9 mouse cellular contexts compared by ENCODE assay signal in genomic region chr19:3832851-3833353, GRCm38 (mm10). TPM values are rescaled to one million over a fixed set of nuclear protein-coding genes. Genes with fewer than 3 reads are reported as not detected.
DNase-seq lines count a peak whose midpoint lies in the region; ATAC-seq and TF ChIP-seq lines count a peak whose summit lies in the region.
"Had no signal": no experiment of that assay in that cellular context is flagged by ENCODE, and none has a peak within 500 bp of the region (broad histone marks: within the 10 kb centered on the region; RNA-seq: fewer than 3 reads in every experiment).

No protein-coding gene starts in this region.

- no peak overlapping the region for H3K9ac ChIP-seq in midbrain, embryonic 15.5 days
- H3K9ac ChIP-seq: limb, embryonic 15.5 days had no signal

- peak; percentile 72 for ATAC-seq in monocyte, adult 5-6 weeks (replicated peaks; ENCODE audit: insufficient number of reproducible peaks, low FRiP score, low TSS enrichment, poor library complexity, severe bottlenecking)
- ATAC-seq in midbrain, embryonic 15.5 days (replicated peaks): no peak

- no peaks in the 10 kb centered on the region for H3K9me3 ChIP-seq in midbrain, embryonic 15.5 days
- H3K9me3 ChIP-seq: limb, embryonic 15.5 days had no signal

- intact Hi-C loops in left cerebral cortex, adult 2 months (cut with DNase I): no loop called here

- DNase-seq in 3134 (ENCODE audit: extremely low read depth, insufficient read length, low spot score): peak; percentile 78
- DNase-seq in adrenal gland, adult 8-10 months: peak; percentile 58
- peak; percentile 28 for DNase-seq in heart, adult 8-10 months (ENCODE audit: low spot score)
- peak; percentile 89 to 95 for DNase-seq in kidney, postnatal 25 days
- no peak for DNase-seq in gastrocnemius, postnatal 4 days (ENCODE audit: low spot score in 2 of 2)
- DNase-seq in left cerebral cortex, adult 2 months (ENCODE audit: extremely low spot score in 1 of 2, low spot score in 2 of 2): no peak

- WGBS in midbrain, embryonic 15.5 days: 77% methylated on average over 4 of the region's 4 CpGs

- H3K27ac ChIP-seq in midbrain, embryonic 15.5 days: no peak overlapping the region
- H3K27ac ChIP-seq in left cerebral cortex, adult 2 months: no peak overlapping the region
- H3K27ac ChIP-seq: limb, embryonic 15.5 days had no signal

- no peak for TF ChIP-seq CTCF in left cerebral cortex, adult 2 months (IDR thresholded peaks at IDR 0.05)

- no peaks in the 10 kb centered on the region for H3K36me3 ChIP-seq in midbrain, embryonic 15.5 days (replicated peaks)
- H3K36me3 ChIP-seq: limb, embryonic 15.5 days had no signal

- no peak overlapping the region for H3K4me2 ChIP-seq in midbrain, embryonic 15.5 days
- H3K4me2 ChIP-seq: limb, embryonic 15.5 days had no signal

- H3K27me3 ChIP-seq in midbrain, embryonic 15.5 days (replicated peaks): no peaks in the 10 kb centered on the region
- H3K27me3 ChIP-seq: limb, embryonic 15.5 days had no signal

- H3K4me1 ChIP-seq in midbrain, embryonic 15.5 days: no peaks in the 10 kb centered on the region
- H3K4me1 ChIP-seq: limb, embryonic 15.5 days had no signal

- no peak overlapping the region for H3K4me3 ChIP-seq in midbrain, embryonic 15.5 days
- no peak overlapping the region for H3K4me3 ChIP-seq in left cerebral cortex, adult 2 months
- H3K4me3 ChIP-seq: limb, embryonic 15.5 days had no signal

RNA-seq across cellular contexts. Expression of gene Chka, which starts 18.7 kb away (rescaled TPM):
- total RNA-seq in adrenal gland, adult 8-10 months (2022): 100 to 1,000 TPM in 1 of 4 experiments, 10 to 100 TPM in 3; 69.8 to 329 (median 93.5) TPM
- total RNA-seq in heart, adult 8-10 months (2022): 10 to 100 TPM in 1 of 4 experiments, 1 to 10 TPM in 3; 8.3 to 10.4 (median 8.7) TPM
- 34.8 to 59.4 TPM (median 42.0 TPM) in 3 replicates for total RNA-seq in monocyte, adult 5-6 weeks (2017)
- 65.6 and 66.3 TPM in 2 replicates for polyA plus RNA-seq in midbrain, embryonic 15.5 days (2015; fragmentation: Nextera tagmentation; extraction: Ambion mirVana)
- total RNA-seq in gastrocnemius, postnatal 4 days (2021): 10 to 100 TPM; 13.6 to 14.9 TPM
- total RNA-seq in left cerebral cortex, adult 2 months (2021): 100 to 1,000 TPM in 1 of 2 experiments, 10 to 100 TPM in 1; 96.7 to 120 TPM

Comparison
In these comparisons a context has a peak if more than half of its experiments do, and no peak if none do; other contexts are left out.
1. DNase-seq: peak in 3134 (single experiment), adrenal gland, adult 8-10 months (single experiment), heart, adult 8-10 months (single experiment) and kidney, postnatal 25 days (2 of 2); none in gastrocnemius, postnatal 4 days (0 of 2) and left cerebral cortex, adult 2 months (0 of 2).